Comparison of ENCODE assay signal across 8 mouse cellular contexts in the genomic region with DNA sequence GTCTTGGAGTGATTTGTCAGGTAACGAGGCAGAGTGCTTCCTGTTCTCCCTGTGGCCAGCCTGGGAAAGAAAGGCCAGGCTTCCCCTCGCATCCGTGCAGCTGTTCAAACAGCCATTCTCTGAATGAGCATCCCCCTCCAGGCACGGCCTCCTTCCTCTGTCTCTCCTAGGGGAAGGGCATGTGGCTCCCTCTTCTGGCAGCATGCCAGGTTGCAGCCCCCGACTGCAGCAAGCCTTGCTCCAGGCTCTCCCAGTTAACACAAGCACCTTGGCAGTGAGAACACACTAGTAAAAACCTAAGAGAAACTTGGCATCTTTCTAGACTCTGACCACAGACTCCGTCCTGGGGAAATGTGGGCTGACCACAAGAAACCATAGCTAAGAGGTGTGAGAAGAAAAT. TPM values are rescaled to one million over a fixed set of nuclear protein-coding genes. Genes with fewer than 3 reads are reported as not detected.
DNase-seq lines count a peak whose midpoint lies in the region; ATAC-seq and TF ChIP-seq lines count a peak whose summit lies in the region.

No protein-coding gene starts in this region.

- no peak overlapping the region for H3K4me3 ChIP-seq in heart, embryonic 10.5 days
- no peak overlapping the region for H3K4me3 ChIP-seq in heart, embryonic 11.5 days (ENCODE audit: low read depth, low read length)
- H3K4me3 ChIP-seq in layer of hippocampus, adult 2 months, result no peak overlapping the region

- no peak overlapping the region for H3K9ac ChIP-seq in heart, embryonic 11.5 days (ENCODE audit: low read depth, low read length)

- TF ChIP-seq CTCF in layer of hippocampus, adult 2 months (conservative IDR thresholded peaks at IDR 0.05), result peak; percentile 46

- H3K27me3 ChIP-seq in heart, embryonic 10.5 days (ENCODE audit: insufficient read depth, poor library complexity, severe bottlenecking), result no peaks in the 10 kb centered on the region
- H3K27me3 ChIP-seq in heart, embryonic 11.5 days (ENCODE audit: control insufficient read depth, insufficient read depth, low read length), result no peaks in the 10 kb centered on the region

- H3K36me3 ChIP-seq in heart, embryonic 10.5 days, result peaks cover 92% of the 10 kb centered on the region
- peaks cover 30% of the 10 kb centered on the region for H3K36me3 ChIP-seq in heart, embryonic 11.5 days (ENCODE audit: control insufficient read depth, insufficient read depth, low read length)

- 22% methylated on average over 6 of the region's 6 CpGs for WGBS in heart, embryonic 10.5 days
- 28% methylated on average over 6 of the region's 6 CpGs for WGBS in heart, embryonic 11.5 days (ENCODE audit: insufficient replicate concordance)

- H3K4me1 ChIP-seq in heart, embryonic 10.5 days, result peaks cover 13% of the 10 kb centered on the region
- peaks cover 5% of the 10 kb centered on the region; the same call in 1 of the 2 replicates for H3K4me1 ChIP-seq in heart, embryonic 11.5 days (ENCODE audit: control insufficient read depth, insufficient read depth, low read length)

- ATAC-seq in heart, embryonic 11.5 days (replicated peaks; ENCODE audit: insufficient number of reproducible peaks, low FRiP score, low TSS enrichment), result no peak
- peak; percentile 43 for ATAC-seq in common myeloid progenitor, adult 5-6 weeks (replicated peaks; ENCODE audit: low read depth, poor library complexity, severe bottlenecking)
- no peak for ATAC-seq in inflammation-experienced regulatory T-cells, adult 6 months

- no peaks in the 10 kb centered on the region for H3K9me3 ChIP-seq in heart, embryonic 10.5 days
- no peaks in the 10 kb centered on the region for H3K9me3 ChIP-seq in heart, embryonic 11.5 days (replicated peaks; ENCODE audit: control insufficient read depth, low read length)

- H3K27ac ChIP-seq in heart, embryonic 10.5 days, result no peak overlapping the region
- no peak overlapping the region for H3K27ac ChIP-seq in heart, embryonic 11.5 days (ENCODE audit: low read depth, low read length)
- H3K27ac ChIP-seq in layer of hippocampus, adult 2 months, result no peak overlapping the region

- intact Hi-C loops in heart, postnatal 14 days (cut with DNase I), result no loop called here

- DNase-seq in heart, embryonic 10.5 days (ENCODE audit: low spot score), result peak; percentile 88
- DNase-seq in heart, postnatal 14 days, result peak; percentile 51 to 73
- DNase-seq in layer of hippocampus, adult 2 months (ENCODE audit: low spot score in 2 of 2), result peak; percentile 18 to 49
- peak; percentile 65 for DNase-seq in lung, postnatal 10 days
- peak; percentile 47 for DNase-seq in right cerebral cortex, adult 18-20 months

- H3K4me2 ChIP-seq in heart, embryonic 11.5 days, result no peak overlapping the region

RNA-seq across cellular contexts. Expression of a gene that starts 9.6 kb away (rescaled TPM):
- 320 and 328 TPM in 2 replicates for polyA plus RNA-seq in heart, embryonic 10.5 days (2016; fragmentation: Nextera tagmentation; extraction: Ambion mirVana)
- polyA plus RNA-seq in heart, embryonic 11.5 days (2014; fragmentation: Nextera tagmentation; extraction: Ambion mirVana), result 273 and 295 TPM in 2 replicates
- total RNA-seq in common myeloid progenitor, adult 5-6 weeks (2017), result 116 and 119 TPM in 2 replicates
- 100 to 1,000 TPM; 338 to 341 TPM for total RNA-seq in heart, postnatal 14 days (2021)
- 10 to 100 TPM; 96.3 to 97.5 TPM for total RNA-seq in layer of hippocampus, adult 2 months (2021)
- 100 to 1,000 TPM; 114 to 161 (median 126) TPM for polyA plus RNA-seq in inflammation-experienced regulatory T-cells, adult 6 months (2017; shearing (Covaris generic))

RNA-seq across cellular contexts. Expression of a gene that starts 36.2 kb away (rescaled TPM):
- polyA plus RNA-seq in heart, embryonic 10.5 days (2016; fragmentation: Nextera tagmentation; extraction: Ambion mirVana), result 11.7 and 14.2 TPM in 2 replicates
- polyA plus RNA-seq in heart, embryonic 11.5 days (2014; fragmentation: Nextera tagmentation; extraction: Ambion mirVana), result 5.6 and 7.3 TPM in 2 replicates
- total RNA-seq in common myeloid progenitor, adult 5-6 weeks (2017), result 19.7 and 22.2 TPM in 2 replicates
- total RNA-seq in heart, postnatal 14 days (2021), result 10 to 100 TPM; 45.9 to 46.5 TPM
- 10 to 100 TPM; 49.0 to 50.5 TPM for total RNA-seq in layer of hippocampus, adult 2 months (2021)
- 10 to 100 TPM in 2 of 3 experiments, 1 to 10 TPM in 1; 5.3 to 13.4 (median 11.7) TPM for polyA plus RNA-seq in inflammation-experienced regulatory T-cells, adult 6 months (2017; shearing (Covaris generic))

RNA-seq across cellular contexts. Expression of a gene that starts 47.1 kb away (rescaled TPM):
- polyA plus RNA-seq in heart, embryonic 10.5 days (2016; fragmentation: Nextera tagmentation; extraction: Ambion mirVana), result 0.97 and 1.9 TPM in 2 replicates
- 0.70 and 1.1 TPM in 2 replicates for polyA plus RNA-seq in heart, embryonic 11.5 days (2014; fragmentation: Nextera tagmentation; extraction: Ambion mirVana)
- 1.5 and 1.6 TPM in 2 replicates for total RNA-seq in common myeloid progenitor, adult 5-6 weeks (2017)
- under 1 TPM; 0.53 to 0.61 TPM for total RNA-seq in heart, postnatal 14 days (2021)
- 1 to 10 TPM; 1.8 to 2.3 TPM for total RNA-seq in layer of hippocampus, adult 2 months (2021)
- 1 to 10 TPM; 2.7 to 6.6 (median 6.6) TPM for polyA plus RNA-seq in inflammation-experienced regulatory T-cells, adult 6 months (2017; shearing (Covaris generic))

Comparison
In these comparisons a context has a peak if more than half of its experiments do, and no peak if none do; other contexts are left out.
1. DNase-seq: peak in every context shown above with its lines; median percentile 88 in heart, embryonic 10.5 days; 65 in lung, postnatal 10 days; 62 in heart, postnatal 14 days; 47 in right cerebral cortex, adult 18-20 months; 34 in layer of hippocampus, adult 2 months.